Mouse (Mus musculus) limb, embryonic 14.5 days (tissue): Measurements from ENCODE around the gene Spag17. TPM values are rescaled to one million over a fixed set of nuclear protein-coding genes. Genes with fewer than 3 reads are reported as not detected.

Experiments used
- ATAC-seq: fragments of 200-750 bp; cut with Nextera tagmentation; 2 replicates; pipeline ENCODE4 v1.8.0; 2017; ENCODE audit warnings: low read depth, moderate number of reproducible peaks, moderate TSS enrichment; ENCODE audit not compliant: low FRiP score
- DNase-seq: peaks from one replicate; pipeline ENCODE4 v3.0.0-alpha.2; 2015; ENCODE audit warnings: low spot score
- H3K27ac ChIP-seq: fragments of 300-500 bp; sonication (generic); replicated peaks from 2 replicates; pipeline ENCODE4 v1.5.1; 2014; ENCODE audit warnings: low read depth, mild to moderate bottlenecking, low read length, moderate library complexity, mixed read lengths
- H3K27me3 ChIP-seq: fragments of 300-500 bp; sonication (generic); 2 replicates; pipeline ENCODE4 v1.6.1; 2014; ENCODE audit warnings: low read length, mixed read lengths; ENCODE audit not compliant: control insufficient read depth, insufficient read depth
- H3K36me3 ChIP-seq: fragments of 300-500 bp; sonication (generic); 2 replicates; pipeline ENCODE4 v1.6.1; 2014; ENCODE audit warnings: mild to moderate bottlenecking, low read length, moderate library complexity, mixed read lengths; ENCODE audit not compliant: control insufficient read depth, insufficient read depth
- H3K4me1 ChIP-seq: fragments of 300-500 bp; sonication (generic); 2 replicates; pipeline ENCODE4 v1.6.1; 2014; ENCODE audit warnings: antibody characterized with exemption, low read length, mixed read lengths; ENCODE audit not compliant: control insufficient read depth, insufficient read depth
- H3K4me2 ChIP-seq: fragments of 300-500 bp; sonication (generic); replicated peaks from 2 replicates; pipeline ENCODE4 v1.6.1; 2014; ENCODE audit warnings: low read depth, mild to moderate bottlenecking, low read length, moderate library complexity; ENCODE audit not compliant: severe bottlenecking
- H3K4me3 ChIP-seq: fragments of 300-500 bp; sonication (generic); replicated peaks from 2 replicates; pipeline ENCODE4 v1.5.1; 2014; ENCODE audit warnings: low read length
- H3K9ac ChIP-seq: fragments of 300-500 bp; sonication (generic); 2 replicates; pipeline ENCODE4 v1.6.1; 2014; ENCODE audit warnings: mild to moderate bottlenecking, low read depth, low read length, moderate library complexity; ENCODE audit not compliant: severe bottlenecking
- H3K9me3 ChIP-seq: fragments of 300-500 bp; sonication (generic); 2 replicates; pipeline ENCODE4 v1.6.1; 2016; ENCODE audit warnings: low read length; ENCODE audit not compliant: control insufficient read depth
- POLR2A ChIP-seq: fragments of 200-500 bp; IDR thresholded peaks from 2 replicates; pipeline ENCODE4 v1.8.0; 2012; ENCODE audit warnings: inconsistent platforms, mild to moderate bottlenecking, moderate library complexity, borderline replicate concordance; ENCODE audit not compliant: insufficient read depth, insufficient read length; ENCODE audit errors: extremely low read depth
- WGBS: fragments of 180-500 bp; shearing (Covaris S2); extraction: QIAGEN DNeasy Blood & Tissue Kit; methylation state at CpG from one replicate; pipeline ENCODE4 v1.1.7; 2014; 5-methylcytosine and 5-hydroxymethylcytosine counted together
- polyA plus RNA-seq, 2 experiments: library from polyadenylated mRNA; depleted of rRNA in 1 of 2; stranded (reverse) in 1 of 2; unstranded in 1 of 2; fragments of >200 nt; fragmentation: Nextera tagmentation in 1 of 2; extraction: Ambion mirVana in 1 of 2; gene quantifications; 2 replicates each; pipeline versions ENCODE4 v1.2.1 to v1.2.3; 2012 to 2014

The Spag17 gene
- polyA plus RNA-seq, 2 experiments: 0.73 to 0.74 TPM

GRCm38 (mm10) chr3:100118681-100119080 lies 233.5 kb downstream of the Spag17 start:
- no peak for DNase-seq
- no peak for ATAC-seq
- Histone ChIP-seq H3K4me1 (no peaks in the 10 kb centered on the region), H3K27me3 (no peaks in the 10 kb centered on the region), H3K9me3 (no peaks in the 10 kb centered on the region), H3K36me3 (no peaks in the 10 kb centered on the region), H3K4me2 (no peak overlapping the region), H3K9ac (no peak overlapping the region), H3K27ac (no peak overlapping the region), H3K4me3 (no peak overlapping the region)
- no peak for TF ChIP-seq POLR2A
- WGBS: 71% methylated on average over 2 of the region's 2 CpGs

GRCm38 (mm10) chr3:100121961-100122360 lies 236.8 kb downstream of the Spag17 start:
- Histone ChIP-seq H3K4me3 (no peak overlapping the region), H3K9ac (no peak overlapping the region), H3K4me1 (no peaks in the 10 kb centered on the region), H3K4me2 (no peak overlapping the region), H3K9me3 (no peaks in the 10 kb centered on the region), H3K27ac (no peak overlapping the region), H3K36me3 (no peaks in the 10 kb centered on the region), H3K27me3 (no peaks in the 10 kb centered on the region)
- no peak for ATAC-seq
- no peak for TF ChIP-seq POLR2A
- no peak for DNase-seq
- WGBS: 72% methylated on average over 2 of the region's 2 CpGs

GRCm38 (mm10) chr3:100122445-100122844 lies 237.2 kb downstream of the Spag17 start:
- 40% methylated on average over 1 of the region's 1 CpGs for WGBS
- Histone ChIP-seq H3K9me3 (no peaks in the 10 kb centered on the region), H3K4me3 (no peak overlapping the region), H3K36me3 (no peaks in the 10 kb centered on the region), H3K27me3 (no peaks in the 10 kb centered on the region), H3K4me1 (no peaks in the 10 kb centered on the region), H3K27ac (no peak overlapping the region), H3K9ac (no peak overlapping the region), H3K4me2 (no peak overlapping the region)
- DNase-seq: no peak
- TF ChIP-seq POLR2A: no peak
- no peak for ATAC-seq

- Histone ChIP-seq H3K4me2 (peak overlapping the region; percentile 76), H3K4me1 (peaks cover 7% of the 10 kb centered on the region), H3K9me3 (no peaks in the 10 kb centered on the region), H3K4me3 (peak overlapping the region; percentile 82), H3K9ac (peak overlapping the region; percentile 82; the same call in 1 of the 2 replicates), H3K27me3 (no peaks in the 10 kb centered on the region), H3K27ac (no peak overlapping the region), H3K36me3 (peaks cover 37% of the 10 kb centered on the region)
- ATAC-seq (no peak), DNase-seq (no peak)
- no peak for TF ChIP-seq POLR2A
- WGBS: 89% methylated on average over 15 of the region's 15 CpGs
Observed at GRCm38 (mm10) chr3:100160682-100161445, 275.7 kb downstream of the Spag17 start.

GRCm38 (mm10) chr3:100161665-100162314 lies 276.6 kb downstream of the Spag17 start:
- H3K27ac ChIP-seq: peak overlapping the region; percentile 58; the same call in 1 of the 2 replicates
- H3K9me3 ChIP-seq: no peaks in the 10 kb centered on the region
- no peak for DNase-seq
- no peak for TF ChIP-seq POLR2A
- H3K9ac ChIP-seq: peak overlapping the region; percentile 82
- H3K4me1 ChIP-seq: peaks cover 7% of the 10 kb centered on the region
- ATAC-seq: peak; percentile 56; the same call in 1 of the 2 replicates
- H3K4me2 ChIP-seq: peak overlapping the region; percentile 76
- no peaks in the 10 kb centered on the region for H3K27me3 ChIP-seq
- 2% methylated on average over 32 of the region's 35 CpGs for WGBS
- H3K4me3 ChIP-seq: peak overlapping the region; percentile 82
- H3K36me3 ChIP-seq: peaks cover 33% of the 10 kb centered on the region
